Mouse (Mus musculus): ENCODE measurements around the gene Cyp2d10.

DNA sequence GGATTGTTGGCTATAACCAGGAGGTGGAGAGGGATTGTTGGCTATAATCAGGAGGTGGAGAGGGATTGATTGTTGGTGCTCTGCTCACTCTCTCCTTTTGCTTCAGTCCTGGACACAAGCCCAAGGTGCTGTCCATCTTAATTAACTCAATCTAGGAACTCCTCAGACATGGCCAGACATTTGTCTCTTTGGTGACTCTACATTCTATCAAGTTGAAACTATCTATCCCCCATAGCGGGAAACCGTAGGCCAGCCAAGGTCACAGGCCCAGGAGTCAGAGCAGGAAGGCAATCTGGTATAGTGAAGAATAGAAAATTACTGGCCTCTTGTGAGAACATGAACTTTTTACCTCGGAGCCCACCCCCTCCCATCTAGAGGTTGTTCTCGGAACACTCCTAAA, 44.8 kb downstream of the Cyp2d10 start:
- TF ChIP-seq POLR2A (IDR thresholded peaks at IDR 0.05; ENCODE audit: low read depth, low read length): no peak
- no peak for TF ChIP-seq CTCF (IDR thresholded peaks at IDR 0.05; ENCODE audit: extremely low read depth, insufficient read length, insufficient replicate concordance, low read depth, low read length)
